In the genomic region with DNA sequence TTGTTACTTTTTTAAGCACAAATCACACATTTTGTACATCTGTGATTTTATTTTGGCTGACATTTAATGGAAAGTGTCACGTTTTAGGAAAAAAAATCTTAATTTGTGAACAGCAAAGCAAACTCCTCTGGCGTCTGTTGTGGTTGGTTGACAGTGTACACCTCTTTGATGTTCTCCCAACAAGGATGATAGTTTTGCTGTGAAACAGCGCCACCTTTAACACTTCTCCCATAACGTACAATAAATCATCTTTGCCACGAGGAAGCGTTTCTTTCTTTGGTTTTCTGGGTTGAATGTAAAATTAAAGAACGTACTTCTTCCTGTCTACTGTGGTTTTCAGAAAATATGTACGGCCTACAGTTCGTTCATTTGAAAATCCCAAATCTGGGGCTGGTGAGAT, we compare ENCODE assay signal across 23 mouse cellular contexts. TPM values are rescaled to one million over a fixed set of nuclear protein-coding genes. Genes with fewer than 3 reads are reported as not detected.
DNase-seq lines count a peak whose midpoint lies in the region; ATAC-seq and TF ChIP-seq lines count a peak whose summit lies in the region.
"Had no signal": no experiment of that assay in that cellular context is flagged by ENCODE, and none has a peak within 500 bp of the region (broad histone marks: within the 10 kb centered on the region; RNA-seq: fewer than 3 reads in every experiment).

No protein-coding gene starts in this region.

- DNase-seq in lung, embryonic 14.5 days: no peak
- no peak for DNase-seq in lung, adult 2 months
- DNase-seq in CD4-positive helper T cell, adult 2 months (ENCODE audit: low read depth, low spot score): peak; percentile 68
- peak; percentile 25 to 45 for DNase-seq in CD8-positive naive resting alpha-beta T cell, adult 2 months (ENCODE audit: low read depth in 2 of 2, low spot score in 2 of 2)
- DNase-seq in naive thymus-derived CD4-positive, alpha-beta T cell, adult 2 months (ENCODE audit: low read depth): peak; percentile 79
- DNase-seq in kidney, adult 8-10 months: no peak
- DNase-seq in kidney, adult 2 months: no peak
- DNase-seq: adrenal gland, postnatal 10 days; cerebellum, adult 11 months; cerebellum, adult 8-10 months; cerebellum, postnatal 14 days; embryo, embryonic 11 days; heart, adult 18-20 months; heart, postnatal 14 days had no signal

- no peak for TF ChIP-seq POLR2A in lung, adult 2 months (IDR thresholded peaks at IDR 0.05; ENCODE audit: borderline replicate concordance, extremely low read depth, low read depth, low read length)
- no peak for TF ChIP-seq POLR2A in kidney, adult 2 months (IDR thresholded peaks at IDR 0.05; ENCODE audit: low read depth, low read length)

- no peak overlapping the region for H3K27ac ChIP-seq in lung, embryonic 14.5 days (ENCODE audit: low read depth)
- no peak overlapping the region for H3K27ac ChIP-seq in kidney, embryonic 15.5 days
- no peak overlapping the region for H3K27ac ChIP-seq in kidney, adult 2 months (ENCODE audit: insufficient read depth, low read depth, low read length)
- H3K27ac ChIP-seq: embryonic facial prominence, embryonic 15.5 days; forebrain, embryonic 10.5 days; heart, embryonic 15.5 days; hindbrain, embryonic 10.5 days; hindbrain, embryonic 15.5 days had no signal

- H3K36me3 ChIP-seq in lung, embryonic 14.5 days (ENCODE audit: insufficient read depth): peaks cover 16% of the 10 kb centered on the region
- H3K36me3 ChIP-seq in kidney, embryonic 15.5 days: peaks cover 23% of the 10 kb centered on the region
- H3K36me3 ChIP-seq in kidney, adult 2 months (ENCODE audit: control insufficient read depth, insufficient read depth, low read length): no peaks in the 10 kb centered on the region

- no peak for ATAC-seq in lung, embryonic 14.5 days (ENCODE audit: insufficient read depth)
- no peak for ATAC-seq in kidney, embryonic 15.5 days (replicated peaks; ENCODE audit: low FRiP score)
- ATAC-seq: forebrain, embryonic 14.5 days had no signal

- TF ChIP-seq CTCF in lung, embryonic 14.5 days (IDR thresholded peaks at IDR 0.05; ENCODE audit: low read depth): 0 out of 2 replicates have a peak, but pooled peaks have one; percentile 3
- no peak for TF ChIP-seq CTCF in lung, adult 2 months (IDR thresholded peaks at IDR 0.05; ENCODE audit: insufficient read depth, low read length)
- TF ChIP-seq CTCF in kidney, adult 2 months (conservative IDR thresholded peaks at IDR 0.05; ENCODE audit: insufficient read depth, insufficient read length, low read depth, low read length): no peak

- H3K4me1 ChIP-seq in lung, embryonic 14.5 days (ENCODE audit: insufficient read depth): peaks cover 6% of the 10 kb centered on the region; the same call in 1 of the 2 replicates
- no peaks in the 10 kb centered on the region for H3K4me1 ChIP-seq in lung, adult 2 months (ENCODE audit: control insufficient read depth, insufficient read depth, low read length)
- no peaks in the 10 kb centered on the region for H3K4me1 ChIP-seq in kidney, embryonic 15.5 days
- H3K4me1 ChIP-seq in kidney, adult 2 months (ENCODE audit: control insufficient read depth, insufficient read depth, low read length): no peaks in the 10 kb centered on the region
- H3K4me1 ChIP-seq: embryonic facial prominence, embryonic 15.5 days; forebrain, embryonic 10.5 days; hindbrain, embryonic 10.5 days; hindbrain, embryonic 15.5 days had no signal

- H3K9me3 ChIP-seq in lung, embryonic 14.5 days (ENCODE audit: low read depth, low read length): no peaks in the 10 kb centered on the region
- H3K9me3 ChIP-seq in kidney, embryonic 15.5 days (replicated peaks): no peaks in the 10 kb centered on the region
- H3K9me3 ChIP-seq: embryonic facial prominence, embryonic 15.5 days; forebrain, embryonic 10.5 days; heart, embryonic 15.5 days; hindbrain, embryonic 10.5 days; hindbrain, embryonic 15.5 days had no signal

- H3K9ac ChIP-seq in lung, embryonic 14.5 days: no peak overlapping the region
- H3K9ac ChIP-seq in kidney, embryonic 15.5 days: no peak overlapping the region
- H3K9ac ChIP-seq: embryonic facial prominence, embryonic 15.5 days; heart, embryonic 15.5 days; hindbrain, embryonic 15.5 days had no signal

- WGBS in lung, embryonic 14.5 days: 89% methylated on average over 9 of the region's 9 CpGs
- WGBS in lung, adult 2 months: 87% methylated on average over 9 of the region's 9 CpGs
- WGBS in kidney, embryonic 15.5 days: 86% methylated on average over 9 of the region's 9 CpGs
- 89% methylated on average over 9 of the region's 9 CpGs for WGBS in kidney, adult 2 months

- no peaks in the 10 kb centered on the region for H3K27me3 ChIP-seq in lung, embryonic 14.5 days (ENCODE audit: insufficient read depth, low read length)
- no peaks in the 10 kb centered on the region for H3K27me3 ChIP-seq in kidney, embryonic 15.5 days
- no peaks in the 10 kb centered on the region for H3K27me3 ChIP-seq in kidney, adult 2 months (replicated peaks; ENCODE audit: control insufficient read depth, insufficient read depth, low read length)
- H3K27me3 ChIP-seq: embryonic facial prominence, embryonic 15.5 days; heart, embryonic 15.5 days; hindbrain, embryonic 15.5 days had no signal

- H3K4me2 ChIP-seq in lung, embryonic 14.5 days: no peak overlapping the region
- no peak overlapping the region for H3K4me2 ChIP-seq in kidney, embryonic 15.5 days
- H3K4me2 ChIP-seq: embryonic facial prominence, embryonic 15.5 days; heart, embryonic 11.5 days; heart, embryonic 15.5 days; hindbrain, embryonic 15.5 days had no signal

- no peak overlapping the region for H3K4me3 ChIP-seq in lung, embryonic 14.5 days (ENCODE audit: low read depth, low read length)
- H3K4me3 ChIP-seq in lung, adult 2 months (replicated peaks; ENCODE audit: extremely low read depth, low read depth, low read length): no peak overlapping the region
- H3K4me3 ChIP-seq in kidney, embryonic 15.5 days (replicated peaks): no peak overlapping the region
- H3K4me3 ChIP-seq in kidney, adult 2 months (ENCODE audit: insufficient read depth, low read depth, low read length): no peak overlapping the region
- H3K4me3 ChIP-seq: embryonic facial prominence, embryonic 15.5 days; erythroblast, embryonic 14.5 days; forebrain, embryonic 10.5 days; heart, embryonic 15.5 days; hindbrain, embryonic 10.5 days; hindbrain, embryonic 15.5 days had no signal

RNA-seq across cellular contexts. Expression of a gene that starts 11.9 kb away (rescaled TPM):
- polyA plus RNA-seq in lung, embryonic 14.5 days (2014; fragmentation: Nextera tagmentation; extraction: Ambion mirVana): 17.8 and 21.3 TPM in 2 replicates
- 12.9 and 16.6 TPM in 2 replicates for polyA plus RNA-seq in lung, adult 2 months (2012; rRNA removed)
- polyA plus RNA-seq in kidney, embryonic 15.5 days (2015; fragmentation: Nextera tagmentation; extraction: Ambion mirVana): 20.0 and 20.1 TPM in 2 replicates
- polyA plus RNA-seq in kidney, adult 2 months (2012; rRNA removed): 6.8 and 7.7 TPM in 2 replicates

Comparison
In these comparisons a context has a peak if more than half of its experiments do, and no peak if none do; other contexts are left out.
1. DNase-seq: peak in CD4-positive helper T cell, adult 2 months (single experiment), CD8-positive naive resting alpha-beta T cell, adult 2 months (2 of 2) and naive thymus-derived CD4-positive, alpha-beta T cell, adult 2 months (single experiment); none in lung, embryonic 14.5 days (single experiment), lung, adult 2 months (single experiment), kidney, adult 8-10 months (0 of 2) and kidney, adult 2 months (single experiment).